Mouse (Mus musculus): ENCODE results near the gene Dcaf5. TPM values are rescaled to one million over a fixed set of nuclear protein-coding genes. Genes with fewer than 3 reads are reported as not detected.

Gene Dcaf5
- polyA plus RNA-seq, 1 experiment: 12.5 TPM

GRCm38 (mm10) chr12:80433266-80433665 is 3.1 kb downstream of the Dcaf5 start:
- Histone ChIP-seq H3K4me1 (ENCODE audit: control insufficient read depth, insufficient read depth, low read length) (no peaks in the 10 kb centered on the region; the same call in 1 of the 2 replicates), H3K4me3 (replicated peaks; ENCODE audit: control insufficient read depth, low read depth, low read length) (no peak overlapping the region), H3K27ac (ENCODE audit: control insufficient read depth, insufficient read depth, low read depth, low read length, poor library complexity) (no peak overlapping the region)
- 57% methylated on average over 4 of the region's 4 CpGs for WGBS
- TF ChIP-seq POLR2A (IDR thresholded peaks at IDR 0.05; ENCODE audit: borderline replicate concordance, control insufficient read depth, low read depth, low read length) (no peak), CTCF (IDR thresholded peaks at IDR 0.05; ENCODE audit: control insufficient read depth, insufficient read depth, low read length) (no peak)

GRCm38 (mm10) chr12:80427683-80428082 is 8.7 kb downstream of the Dcaf5 start:
- H3K4me3 ChIP-seq (replicated peaks; ENCODE audit: control insufficient read depth, low read depth, low read length): no peak overlapping the region
- WGBS: 69% methylated on average over 3 of the region's 3 CpGs
- no peaks in the 10 kb centered on the region; the same call in 1 of the 2 replicates for H3K4me1 ChIP-seq (ENCODE audit: control insufficient read depth, insufficient read depth, low read length)
- H3K27ac ChIP-seq (ENCODE audit: control insufficient read depth, insufficient read depth, low read depth, low read length, poor library complexity): no peak overlapping the region
- TF ChIP-seq CTCF (IDR thresholded peaks at IDR 0.05; ENCODE audit: control insufficient read depth, insufficient read depth, low read length) (no peak), POLR2A (IDR thresholded peaks at IDR 0.05; ENCODE audit: borderline replicate concordance, control insufficient read depth, low read depth, low read length) (no peak)

GRCm38 (mm10) chr12:80415100-80415499 is 21.3 kb downstream of the Dcaf5 start:
- 86% methylated on average over 2 of the region's 2 CpGs for WGBS
- H3K4me3 ChIP-seq (replicated peaks; ENCODE audit: control insufficient read depth, low read depth, low read length): no peak overlapping the region
- no peak overlapping the region for H3K27ac ChIP-seq (ENCODE audit: control insufficient read depth, insufficient read depth, low read depth, low read length, poor library complexity)
- H3K4me1 ChIP-seq (ENCODE audit: control insufficient read depth, insufficient read depth, low read length): no peaks in the 10 kb centered on the region
- no peak for TF ChIP-seq POLR2A (IDR thresholded peaks at IDR 0.05; ENCODE audit: borderline replicate concordance, control insufficient read depth, low read depth, low read length)
- TF ChIP-seq CTCF (IDR thresholded peaks at IDR 0.05; ENCODE audit: control insufficient read depth, insufficient read depth, low read length): no peak

DNA sequence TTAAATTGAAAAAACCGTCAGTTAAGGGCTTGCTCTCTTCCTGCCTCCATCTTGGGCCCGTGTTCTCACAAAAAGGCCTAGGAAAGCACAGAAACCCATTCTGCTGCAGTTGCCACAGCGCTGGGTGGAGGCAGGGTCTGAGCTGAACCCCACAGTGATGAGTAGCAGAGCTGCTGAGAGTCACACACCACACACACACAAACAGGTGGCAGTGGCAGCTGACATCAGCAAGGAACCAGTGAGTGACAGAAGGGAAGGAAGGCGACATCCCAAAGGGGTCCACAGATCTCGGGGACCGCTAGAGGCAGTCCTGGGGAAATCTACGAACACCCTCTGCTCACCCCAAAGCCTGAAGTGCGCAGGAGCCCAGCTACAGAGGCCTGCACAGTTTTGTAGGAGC is 25.5 kb downstream of the Dcaf5 start:
- Histone ChIP-seq H3K4me1 (ENCODE audit: control insufficient read depth, insufficient read depth, low read length) (no peaks in the 10 kb centered on the region), H3K4me3 (replicated peaks; ENCODE audit: control insufficient read depth, low read depth, low read length) (no peak overlapping the region), H3K27ac (ENCODE audit: control insufficient read depth, insufficient read depth, low read depth, low read length, poor library complexity) (no peak overlapping the region)
- WGBS: 89% methylated on average over 8 of the region's 8 CpGs
- TF ChIP-seq POLR2A (IDR thresholded peaks at IDR 0.05; ENCODE audit: borderline replicate concordance, control insufficient read depth, low read depth, low read length): no peak
- no peak for TF ChIP-seq CTCF (IDR thresholded peaks at IDR 0.05; ENCODE audit: control insufficient read depth, insufficient read depth, low read length)

DNA sequence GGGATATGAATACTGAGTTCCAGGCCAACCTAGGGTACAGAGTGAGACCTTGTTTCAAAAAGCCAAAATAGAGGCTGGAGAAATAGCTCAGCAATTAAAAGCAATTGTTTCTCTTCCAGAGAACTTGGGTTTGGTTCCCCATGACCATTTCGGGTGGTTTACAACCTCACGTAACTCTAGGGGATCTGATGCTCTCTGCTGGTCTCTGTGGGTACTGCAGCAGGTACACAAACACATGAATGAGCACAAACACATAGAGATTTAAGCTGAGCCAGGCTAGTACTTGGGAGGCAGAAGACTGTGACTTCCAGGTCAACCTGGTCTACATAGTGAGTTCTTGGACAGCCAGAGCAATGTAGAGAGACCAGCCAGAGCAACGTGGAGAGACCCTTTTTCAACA is 28.6 kb downstream of the Dcaf5 start:
- Histone ChIP-seq H3K4me1 (ENCODE audit: control insufficient read depth, insufficient read depth, low read length) (no peaks in the 10 kb centered on the region; the same call in 1 of the 2 replicates), H3K4me3 (replicated peaks; ENCODE audit: control insufficient read depth, low read depth, low read length) (no peak overlapping the region), H3K27ac (ENCODE audit: control insufficient read depth, insufficient read depth, low read depth, low read length, poor library complexity) (no peak overlapping the region)
- TF ChIP-seq POLR2A (IDR thresholded peaks at IDR 0.05; ENCODE audit: borderline replicate concordance, control insufficient read depth, low read depth, low read length) (no peak), CTCF (IDR thresholded peaks at IDR 0.05; ENCODE audit: control insufficient read depth, insufficient read depth, low read length) (peak; percentile 49)
- WGBS: 52% methylated on average over 3 of the region's 3 CpGs

- Histone ChIP-seq H3K4me1 (ENCODE audit: control insufficient read depth, insufficient read depth, low read length) (no peaks in the 10 kb centered on the region; the same call in 1 of the 2 replicates), H3K27ac (ENCODE audit: control insufficient read depth, insufficient read depth, low read depth, low read length, poor library complexity) (no peak overlapping the region), H3K4me3 (replicated peaks; ENCODE audit: control insufficient read depth, low read depth, low read length) (no peak overlapping the region)
- 62% methylated on average over 3 of the region's 3 CpGs for WGBS
- peak; percentile 66 for TF ChIP-seq CTCF (IDR thresholded peaks at IDR 0.05; ENCODE audit: control insufficient read depth, insufficient read depth, low read length)
- no peak for TF ChIP-seq POLR2A (IDR thresholded peaks at IDR 0.05; ENCODE audit: borderline replicate concordance, control insufficient read depth, low read depth, low read length)
These were observed 29.8 kb downstream of the Dcaf5 start for GRCm38 (mm10) chr12:80406650-80407049.

- WGBS: 57% methylated on average over 6 of the region's 6 CpGs
- Histone ChIP-seq H3K4me1 (ENCODE audit: control insufficient read depth, insufficient read depth, low read length) (no peaks in the 10 kb centered on the region; the same call in 1 of the 2 replicates), H3K27ac (ENCODE audit: control insufficient read depth, insufficient read depth, low read depth, low read length, poor library complexity) (no peak overlapping the region), H3K4me3 (replicated peaks; ENCODE audit: control insufficient read depth, low read depth, low read length) (no peak overlapping the region)
- TF ChIP-seq POLR2A (IDR thresholded peaks at IDR 0.05; ENCODE audit: borderline replicate concordance, control insufficient read depth, low read depth, low read length) (no peak), CTCF (IDR thresholded peaks at IDR 0.05; ENCODE audit: control insufficient read depth, insufficient read depth, low read length) (no peak)
These were observed 32.3 kb downstream of the Dcaf5 start for GRCm38 (mm10) chr12:80404139-80404538.

DNA sequence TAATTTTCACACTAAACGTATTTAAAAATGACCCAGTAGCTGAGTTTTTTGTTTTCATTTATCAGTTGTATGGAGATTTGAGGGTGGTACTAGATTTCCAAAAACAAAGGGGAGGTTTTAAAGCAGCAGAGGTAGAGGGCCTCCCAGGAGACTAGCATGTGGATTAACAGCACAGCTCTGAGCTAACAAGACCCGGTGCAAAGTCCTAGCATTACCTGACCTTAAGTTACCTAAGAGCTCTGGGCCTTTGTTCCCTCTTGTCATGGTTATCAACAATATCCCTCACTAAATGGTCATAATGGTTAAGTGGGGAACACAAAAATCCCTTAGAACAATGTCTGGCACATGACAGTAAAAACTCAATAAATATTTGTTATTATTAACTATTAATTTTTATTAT is 37.3 kb downstream of the Dcaf5 start:
- Histone ChIP-seq H3K27ac (ENCODE audit: control insufficient read depth, insufficient read depth, low read depth, low read length, poor library complexity) (no peak overlapping the region), H3K4me1 (ENCODE audit: control insufficient read depth, insufficient read depth, low read length) (no peaks in the 10 kb centered on the region; the same call in 1 of the 2 replicates), H3K4me3 (replicated peaks; ENCODE audit: control insufficient read depth, low read depth, low read length) (no peak overlapping the region)
- WGBS: 84% methylated on average over 2 of the region's 2 CpGs
- no peak for TF ChIP-seq CTCF (IDR thresholded peaks at IDR 0.05; ENCODE audit: control insufficient read depth, insufficient read depth, low read length)
- no peak for TF ChIP-seq POLR2A (IDR thresholded peaks at IDR 0.05; ENCODE audit: borderline replicate concordance, control insufficient read depth, low read depth, low read length)

DNA sequence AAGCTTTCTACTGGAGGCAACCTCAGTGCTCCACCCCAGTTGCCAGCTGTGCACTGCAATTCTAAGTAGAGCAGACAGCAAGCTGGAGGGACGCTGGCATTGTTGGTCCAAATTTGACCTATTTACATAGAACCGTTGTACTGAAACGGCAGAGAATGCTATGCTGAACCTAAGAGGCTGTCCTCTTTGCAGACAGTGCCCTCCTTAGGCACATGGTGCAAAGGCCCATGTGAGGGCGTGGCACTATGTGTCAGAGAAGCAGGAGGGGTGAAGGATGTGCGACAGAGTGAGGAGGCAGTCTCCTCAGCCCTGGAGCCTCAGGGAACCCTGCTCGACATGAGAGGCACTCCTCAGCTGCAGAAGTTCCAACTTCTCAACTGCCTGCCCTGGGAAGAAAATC is 40.0 kb downstream of the Dcaf5 start:
- WGBS: 83% methylated on average over 6 of the region's 6 CpGs
- no peaks in the 10 kb centered on the region for H3K4me1 ChIP-seq (ENCODE audit: control insufficient read depth, insufficient read depth, low read length)
- no peak overlapping the region for H3K4me3 ChIP-seq (replicated peaks; ENCODE audit: control insufficient read depth, low read depth, low read length)
- no peak for TF ChIP-seq POLR2A (IDR thresholded peaks at IDR 0.05; ENCODE audit: borderline replicate concordance, control insufficient read depth, low read depth, low read length)
- no peak for TF ChIP-seq CTCF (IDR thresholded peaks at IDR 0.05; ENCODE audit: control insufficient read depth, insufficient read depth, low read length)
- no peak overlapping the region for H3K27ac ChIP-seq (ENCODE audit: control insufficient read depth, insufficient read depth, low read depth, low read length, poor library complexity)

All from bone marrow, adult 2 months (tissue).